Mouse (Mus musculus) MEL (cell line): ENCODE measurements around the gene Il22ra1. TPM values are rescaled to one million over a fixed set of nuclear protein-coding genes. Genes with fewer than 3 reads are reported as not detected.
A peak's percentile ranks its signal among the peaks of the same experiment; 100 is the strongest.

Experiments
- DNase-seq: peaks from one replicate; pipeline ENCODE4 v3.0.0; 2011; ENCODE audit warnings: low read depth, low spot score
- H3K27ac ChIP-seq: 2 replicates; pipeline ENCODE4 v1.5.1; 2012; ENCODE audit warnings: low read depth, mild to moderate bottlenecking, control low read depth, low read length, moderate library complexity; ENCODE audit not compliant: control insufficient read depth
- H3K27me3 ChIP-seq, 2 experiments: fragments of 150-350 bp in 1 of 2; sonication (generic) in 1 of 2; 2 replicates each; pipeline ENCODE4 v1.6.1; 2012; ENCODE audit warnings: low read length in 2 of 2, mild to moderate bottlenecking in 2 of 2, improper control_type of control experiment in 1 of 2, moderate library complexity in 1 of 2; ENCODE audit not compliant: insufficient read depth in 2 of 2, control insufficient read depth in 1 of 2
- H3K36me3 ChIP-seq, 2 experiments: 2 replicates each; pipeline ENCODE4 v1.6.1; 2012 to 2014; ENCODE audit warnings: low read length in 2 of 2, improper control_type of control experiment in 1 of 2, inconsistent platforms in 1 of 2, mild to moderate bottlenecking in 1 of 2; ENCODE audit not compliant: insufficient read depth in 2 of 2, control insufficient read depth in 1 of 2
- H3K4me1 ChIP-seq, 2 experiments: fragments of 150-350 bp in 1 of 2; sonication (generic) in 1 of 2; 2 replicates each; pipeline ENCODE4 v1.6.1; 2012; ENCODE audit warnings: low read length in 2 of 2, improper control_type of control experiment in 1 of 2, mild to moderate bottlenecking in 1 of 2; ENCODE audit not compliant: insufficient read depth in 2 of 2, control insufficient read depth in 1 of 2
- H3K4me3 ChIP-seq, 2 experiments: fragments of 150-350 bp in 1 of 2; sonication (generic) in 1 of 2; 2 replicates each; pipeline ENCODE4 v1.5.1; 2012; ENCODE audit warnings: low read depth in 2 of 2, low read length in 2 of 2, mild to moderate bottlenecking in 2 of 2, moderate library complexity in 2 of 2, control low read depth in 1 of 2, improper control_type of control experiment in 1 of 2; ENCODE audit not compliant: control insufficient read depth in 1 of 2, insufficient read depth in 1 of 2
- H3K79me2 ChIP-seq: 2 replicates; pipeline ENCODE4 v1.6.1; 2012; ENCODE audit warnings: mild to moderate bottlenecking, low read length, moderate library complexity; ENCODE audit not compliant: control insufficient read depth, poor library complexity, insufficient read depth
- H3K9ac ChIP-seq: 2 replicates; pipeline ENCODE4 v1.6.1; 2012; ENCODE audit warnings: low read depth, mild to moderate bottlenecking, control low read depth, low read length, moderate library complexity; ENCODE audit not compliant: control insufficient read depth, poor library complexity, severe bottlenecking
- H3K9me3 ChIP-seq: fragments of 150-350 bp; sonication (generic); replicated peaks from 2 replicates; pipeline ENCODE4 v1.6.1; 2012; ENCODE audit warnings: mild to moderate bottlenecking, low read length, improper control_type of control experiment, moderate library complexity; ENCODE audit not compliant: insufficient read depth
- BHLHE40 ChIP-seq: IDR thresholded peaks from 2 replicates; pipeline ENCODE4 v1.6.1; 2012; ENCODE audit warnings: low read depth, mild to moderate bottlenecking, inconsistent platforms, low read length, improper control_type of control experiment, borderline replicate concordance
- CHD2 ChIP-seq: IDR thresholded peaks from 2 replicates; pipeline ENCODE4 v1.6.1; 2011; ENCODE audit warnings: low read length, improper control_type of control experiment
- CTCF ChIP-seq, 3 experiments: IDR thresholded peaks in 2 of 3; conservative IDR thresholded peaks in 1 of 3; 2 replicates each; pipeline ENCODE4 v1.5.1; 2011 to 2012; ENCODE audit warnings: low read length in 3 of 3, low read depth in 2 of 3, mild to moderate bottlenecking in 2 of 3, improper control_type of control experiment in 1 of 3, inconsistent platforms in 1 of 3, mixed read lengths in 1 of 3, moderate library complexity in 1 of 3; ENCODE audit not compliant: control insufficient read depth in 1 of 3, insufficient read depth in 1 of 3, poor library complexity in 1 of 3, severe bottlenecking in 1 of 3
- E2F4 ChIP-seq: IDR thresholded peaks from 2 replicates; pipeline ENCODE4 v1.6.1; 2011; ENCODE audit warnings: low read depth, low read length, improper control_type of control experiment, borderline replicate concordance
- ELF1 ChIP-seq: IDR thresholded peaks from 2 replicates; pipeline ENCODE4 v1.6.1; 2014; ENCODE audit warnings: low read depth, mild to moderate bottlenecking, inconsistent platforms, low read length, improper control_type of control experiment, moderate library complexity
- EP300 ChIP-seq, 2 experiments: IDR thresholded peaks; 2 replicates each; pipeline ENCODE4 v1.6.1; 2011; ENCODE audit warnings: improper control_type of control experiment in 2 of 2, low read length in 2 of 2, low read depth in 1 of 2, mild to moderate bottlenecking in 1 of 2
- ETS1 ChIP-seq: IDR thresholded peaks from 2 replicates; pipeline ENCODE4 v1.6.1; 2012; ENCODE audit warnings: low read depth, mild to moderate bottlenecking, inconsistent platforms, low read length, improper control_type of control experiment, moderate library complexity
- HCFC1 ChIP-seq: IDR thresholded peaks from 2 replicates; pipeline ENCODE4 v1.6.1; 2012; ENCODE audit warnings: low read depth, mild to moderate bottlenecking, inconsistent platforms, low read length, improper control_type of control experiment, moderate library complexity
- KAT2A ChIP-seq: conservative IDR thresholded peaks from 2 replicates; pipeline ENCODE4 v1.6.1; 2012; ENCODE audit warnings: low read depth, low read length, improper control_type of control experiment, inconsistent platforms
- MYB ChIP-seq: IDR thresholded peaks from 2 replicates; pipeline ENCODE4 v1.6.1; 2011; ENCODE audit warnings: mild to moderate bottlenecking, low read depth, low read length, improper control_type of control experiment
- MYC ChIP-seq: IDR thresholded peaks from 2 replicates; pipeline ENCODE4 v1.6.1; 2011; ENCODE audit warnings: low read depth, mild to moderate bottlenecking, low read length, improper control_type of control experiment, moderate library complexity
- POLR2AphosphoS2 ChIP-seq: IDR thresholded peaks from 2 replicates; pipeline ENCODE4 v1.6.1; 2011; ENCODE audit warnings: low read length, improper control_type of control experiment
- RAD21 ChIP-seq: IDR thresholded peaks from 2 replicates; pipeline ENCODE4 v1.6.1; 2011; ENCODE audit warnings: mild to moderate bottlenecking, low read depth, low read length, improper control_type of control experiment
- SMC3 ChIP-seq: IDR thresholded peaks from 2 replicates; pipeline ENCODE4 v1.6.1; 2011; ENCODE audit warnings: low read depth, low read length, improper control_type of control experiment
- TBP ChIP-seq: IDR thresholded peaks from 2 replicates; pipeline ENCODE4 v1.8.0; 2011; ENCODE audit warnings: low read depth, low read length, improper control_type of control experiment
- TCF12 ChIP-seq: IDR thresholded peaks from 2 replicates; pipeline ENCODE4 v1.6.1; 2014; ENCODE audit warnings: low read depth, mild to moderate bottlenecking, inconsistent platforms, low read length, improper control_type of control experiment, moderate library complexity
- UBTF ChIP-seq: IDR thresholded peaks from 2 replicates; pipeline ENCODE4 v1.6.1; 2012; ENCODE audit warnings: low read depth, mild to moderate bottlenecking, inconsistent platforms, low read length, improper control_type of control experiment, moderate library complexity, borderline replicate concordance; ENCODE audit not compliant: insufficient read depth
- USF2 ChIP-seq, 2 experiments: IDR thresholded peaks; 2 replicates each; pipeline ENCODE4 v1.6.1; 2011 to 2012; ENCODE audit warnings: improper control_type of control experiment in 2 of 2, low read length in 2 of 2, borderline replicate concordance in 1 of 2, inconsistent platforms in 1 of 2, low read depth in 1 of 2, mild to moderate bottlenecking in 1 of 2; ENCODE audit not compliant: insufficient read depth in 1 of 2
- ZC3H11A ChIP-seq: IDR thresholded peaks from 2 replicates; pipeline ENCODE4 v1.6.1; 2012; ENCODE audit warnings: low read depth, mild to moderate bottlenecking, inconsistent platforms, low read length, improper control_type of control experiment
- ZMIZ1 ChIP-seq: IDR thresholded peaks from 2 replicates; pipeline ENCODE4 v1.6.1; 2012; ENCODE audit warnings: low read depth, mild to moderate bottlenecking, inconsistent platforms, low read length, improper control_type of control experiment, moderate library complexity
- ZNF384 ChIP-seq: IDR thresholded peaks from 2 replicates; pipeline ENCODE4 v1.6.1; 2012; ENCODE audit warnings: low read depth, mild to moderate bottlenecking, inconsistent platforms, low read length, improper control_type of control experiment
- polyA plus RNA-seq, 2 experiments: library from polyadenylated mRNA; stranded (reverse) in 1 of 2; unstranded in 1 of 2; fragments of >175 nt in 1 of 2; fragments of >200 nt in 1 of 2; gene quantifications; 2 replicates each; pipeline versions ENCODE4 v1.2.1 to v1.2.4; 2012; ENCODE audit warnings: low replicate concordance in 2 of 2, low read depth in 1 of 2; ENCODE audit not compliant: insufficient read length in 2 of 2, insufficient read depth in 1 of 2, missing spikeins in 1 of 2
- total RNA-seq: library from RNA; depleted of rRNA; stranded (reverse); fragments of 300-350 nt; gene quantifications from 2 replicates; pipeline ENCODE4 v1.2.3, GENCODE M21; 2012

Gene Il22ra1
- total and polyA plus RNA-seq, 3 experiments = 0.03 TPM; not detected in 2

DNA sequence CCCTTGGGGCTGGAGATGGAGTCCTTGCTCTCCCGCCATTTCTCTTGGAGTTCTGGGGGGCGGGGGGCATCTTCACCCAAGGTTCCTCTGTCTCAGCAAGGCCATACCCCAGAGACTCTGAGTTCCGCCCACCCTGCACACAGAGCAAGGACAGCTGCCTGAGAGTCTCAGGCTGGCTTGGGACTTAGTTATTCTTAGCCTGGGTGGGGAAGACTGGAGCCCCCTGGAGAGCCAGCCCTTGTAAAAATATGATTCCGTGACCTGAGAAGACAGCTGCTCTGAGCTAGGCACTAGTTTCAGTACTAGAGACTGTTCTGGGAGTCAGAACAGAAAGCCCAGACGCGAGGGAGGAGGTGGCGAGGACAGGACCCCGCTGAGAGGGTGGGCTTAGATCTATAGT, 37.7 kb downstream of the Il22ra1 start:
- Histone ChIP-seq H3K27me3 (peaks cover 0 to 2% of the 10 kb centered on the region in 2 experiments; a peak in 3 of 4 replicates), H3K36me3 (no peaks in the 10 kb centered on the region), H3K4me1 (no peaks in the 10 kb centered on the region), H3K9me3 (no peaks in the 10 kb centered on the region), H3K79me2 (no peaks in the 10 kb centered on the region), H3K9ac (no peak overlapping the region), H3K4me3 (no peak overlapping the region), H3K27ac (no peak overlapping the region)
- TF ChIP-seq CHD2 (no peak), USF2 (IDR thresholded peaks at IDR 0.05; ENCODE audit: borderline replicate concordance in 1 of 2, insufficient read depth in 1 of 2, low read depth in 1 of 2, low read length in 2 of 2) (no peak), UBTF (no peak), KAT2A (no peak), ZC3H11A (no peak), TCF12 (no peak)
- DNase-seq = no peak

GRCm38 (mm10) chr4:135766976-135767375, 39.0 kb downstream of the Il22ra1 start:
- Histone ChIP-seq H3K9me3 (no peaks in the 10 kb centered on the region), H3K9ac (no peak overlapping the region), H3K79me2 (no peaks in the 10 kb centered on the region), H3K4me1 (no peaks in the 10 kb centered on the region), H3K36me3 (no peaks in the 10 kb centered on the region), H3K27me3 (no peaks in the 10 kb centered on the region; a peak in 2 of 4 replicates), H3K27ac (no peak overlapping the region), H3K4me3 (no peak overlapping the region)
- no peak for TF ChIP-seq MYC
- no peak for TF ChIP-seq POLR2AphosphoS2
- no peak for TF ChIP-seq ETS1
- no peak for TF ChIP-seq HCFC1
- no peak for TF ChIP-seq ZMIZ1
- no peak for DNase-seq

DNA sequence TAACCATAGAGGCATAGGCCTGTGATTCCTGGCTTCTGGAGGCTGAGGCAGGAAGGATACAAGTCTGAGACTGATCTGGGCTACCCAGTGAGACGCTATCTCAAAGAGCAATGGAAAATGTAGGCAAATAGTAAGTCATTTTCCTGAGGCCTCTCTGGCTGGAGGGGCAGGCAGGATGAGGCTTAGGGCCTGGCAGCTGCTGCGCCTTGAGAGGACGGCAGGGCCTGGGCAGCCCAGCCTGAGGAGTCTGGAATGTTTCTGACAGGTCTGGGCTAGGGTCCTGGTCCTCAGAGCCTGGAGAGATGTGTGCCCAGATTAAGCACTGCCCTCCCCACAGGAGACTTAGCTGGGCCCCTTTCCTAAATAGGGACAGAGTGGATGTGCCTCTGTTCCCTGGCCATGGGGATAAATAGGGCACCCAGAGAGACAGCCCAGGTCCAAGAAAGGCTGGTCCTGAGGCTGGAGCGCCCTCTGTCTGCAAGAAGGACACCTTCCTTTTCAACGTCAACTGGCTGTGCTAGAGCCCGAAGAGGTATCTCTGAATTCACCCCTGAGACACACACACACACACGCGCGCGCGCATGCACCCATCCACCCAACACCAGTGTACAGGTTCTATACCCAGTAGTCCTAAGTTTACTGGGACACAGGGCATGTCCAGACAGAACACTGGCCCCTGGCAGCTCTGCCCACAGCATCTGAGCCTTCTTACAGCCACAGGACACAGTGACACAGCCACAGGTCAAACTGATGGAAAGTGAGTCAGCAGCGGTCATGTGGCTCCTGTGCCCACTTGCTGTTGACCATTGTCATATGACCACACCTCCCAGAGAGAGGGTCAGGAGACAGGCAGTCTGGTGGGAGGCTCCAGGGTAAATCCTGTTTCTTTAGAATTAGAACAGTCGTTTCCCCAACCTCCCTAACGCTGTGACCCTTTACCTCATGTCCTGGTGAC, 40.9 kb downstream of the Il22ra1 start:
- peak; percentile 56 for DNase-seq
- H3K27me3 ChIP-seq = no peaks in the 10 kb centered on the region; a peak in 1 of 4 replicates
- H3K4me1 ChIP-seq = no peaks in the 10 kb centered on the region
- H3K36me3 ChIP-seq = no peaks in the 10 kb centered on the region
- no peaks in the 10 kb centered on the region for H3K9me3 ChIP-seq
- no peak overlapping the region for H3K4me3 ChIP-seq
- H3K9ac ChIP-seq = no peak overlapping the region
- H3K79me2 ChIP-seq = no peaks in the 10 kb centered on the region
- no peak overlapping the region for H3K27ac ChIP-seq
- TF ChIP-seq BHLHE40 = no peak
- no peak for TF ChIP-seq POLR2AphosphoS2
- no peak for TF ChIP-seq TBP
- TF ChIP-seq EP300 (IDR thresholded peaks at IDR 0.05; ENCODE audit: low read depth in 1 of 2, low read length in 2 of 2) = no peak
- TF ChIP-seq ZNF384 = no peak
- no peak for TF ChIP-seq MYB
- TF ChIP-seq ETS1 = no peak
- no peak for TF ChIP-seq ELF1
- no peak for TF ChIP-seq E2F4
- no peak; the same call in 1 of the 2 replicates for TF ChIP-seq ZC3H11A
- peak; percentile 55 for TF ChIP-seq RAD21
- peak; percentile 47 for TF ChIP-seq SMC3
- peak; percentile 44 to 83 (median 72) for TF ChIP-seq CTCF (IDR thresholded peaks at IDR 0.05 in 2 of 3, conservative IDR thresholded peaks at IDR 0.05 in 1 of 3; ENCODE audit: control insufficient read depth in 1 of 3, insufficient read depth in 1 of 3, low read depth in 2 of 3, low read length in 3 of 3, poor library complexity in 1 of 3, severe bottlenecking in 1 of 3)
